Mouse (Mus musculus) heart, adult 8-10 months (tissue): ENCODE data around the gene Rin2. TPM values are rescaled to one million over a fixed set of nuclear protein-coding genes. Genes with fewer than 3 reads are reported as not detected.
"Not testable (repeated sequence)": the region's sequence is repeated elsewhere in the genome, so short reads cannot be mapped to it uniquely, and the experiment has no call there.

Source experiments
- DNase-seq: peaks from one replicate; pipeline ENCODE4 v3.0.0; 2022; ENCODE audit warnings: low spot score
- total RNA-seq, 4 experiments: library from RNA; stranded (reverse); gene quantifications; 2 replicates each; pipeline ENCODE4 v1.2.4; 2022

Rin2 gene
- total RNA-seq, 4 experiments from 2014 or later, result 17.8 to 21.7 (median 21.0) TPM

DNA sequence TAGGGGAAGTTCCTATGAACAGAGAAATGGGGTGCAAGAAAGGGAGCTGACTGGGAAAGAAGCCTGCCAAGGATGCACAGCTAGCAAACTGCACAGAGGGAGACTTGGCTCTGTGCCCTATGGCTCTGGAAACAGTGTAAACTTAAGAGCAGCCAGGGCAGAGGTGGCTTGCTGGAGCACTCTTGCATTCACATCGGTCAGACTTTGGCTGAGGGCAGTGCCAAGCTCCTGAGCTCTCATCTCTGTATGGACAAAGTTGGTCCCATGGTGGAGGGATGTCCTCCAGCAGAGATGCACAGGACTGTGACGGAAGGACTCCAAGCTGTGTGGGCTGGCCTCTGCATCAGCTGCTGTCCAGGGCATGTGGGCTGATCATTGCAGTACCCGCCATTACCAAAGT is 8.5 kb downstream of the Rin2 start:
- DNase-seq, result peak; percentile 20

DNA sequence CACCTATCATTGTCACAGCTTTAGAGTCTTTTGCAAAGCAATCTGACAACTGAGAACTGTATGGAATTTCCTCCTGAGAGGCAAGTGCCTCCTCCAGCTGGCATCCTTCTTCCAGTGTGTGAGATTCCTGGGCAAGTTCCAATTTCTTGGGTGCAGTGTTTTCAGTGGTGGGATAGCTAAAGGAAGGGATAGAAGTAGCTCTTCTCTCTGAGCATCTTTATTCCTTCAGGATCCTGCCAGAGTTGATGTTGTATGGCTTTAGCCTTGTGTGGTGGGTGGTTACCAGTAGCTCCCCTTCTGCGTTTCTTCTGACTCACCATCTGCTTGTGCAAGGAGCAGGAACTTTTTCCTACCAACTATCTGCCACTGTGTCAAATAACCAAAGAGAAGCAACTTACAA is 9.1 kb downstream of the Rin2 start:
- DNase-seq, result no peak

DNA sequence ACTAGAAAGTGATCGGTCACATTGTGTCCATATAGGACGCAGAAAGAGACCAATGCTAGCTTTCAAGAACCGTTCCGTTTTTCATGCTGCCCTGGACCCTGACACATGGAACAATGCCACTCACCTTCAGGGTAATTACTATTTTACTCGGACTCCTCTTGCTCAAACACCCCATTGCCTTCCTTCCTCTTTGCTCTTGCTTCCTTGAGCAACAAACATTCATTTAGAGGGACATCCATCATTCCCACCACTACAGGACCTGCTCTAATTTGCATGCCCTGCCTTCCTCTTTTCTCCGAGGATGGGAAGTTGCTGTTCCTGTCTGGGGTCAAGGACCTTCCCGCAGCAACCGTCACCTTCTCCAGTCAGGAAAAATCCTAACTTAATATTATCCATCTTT is 9.9 kb downstream of the Rin2 start:
- DNase-seq, result no peak

DNA sequence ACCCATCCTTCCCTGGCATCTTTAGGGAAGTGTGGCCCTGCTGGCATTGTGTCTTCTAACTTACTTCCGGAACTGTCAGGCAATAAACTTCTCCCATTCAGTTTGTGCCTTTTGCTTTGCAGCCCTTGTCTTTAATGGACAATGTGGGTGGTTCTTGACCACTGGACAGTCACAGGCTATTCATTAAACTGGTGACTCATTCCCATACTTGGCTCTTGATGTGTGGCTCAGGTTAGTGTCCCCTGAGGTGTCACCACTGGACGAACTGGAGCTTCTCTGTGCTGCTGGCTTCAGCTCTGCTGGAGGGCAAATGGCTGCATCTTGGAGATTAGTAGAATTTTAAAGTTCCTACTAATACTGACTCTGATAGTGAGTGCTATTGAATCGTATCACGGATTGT is 11.0 kb downstream of the Rin2 start:
- no peak for DNase-seq

DNA sequence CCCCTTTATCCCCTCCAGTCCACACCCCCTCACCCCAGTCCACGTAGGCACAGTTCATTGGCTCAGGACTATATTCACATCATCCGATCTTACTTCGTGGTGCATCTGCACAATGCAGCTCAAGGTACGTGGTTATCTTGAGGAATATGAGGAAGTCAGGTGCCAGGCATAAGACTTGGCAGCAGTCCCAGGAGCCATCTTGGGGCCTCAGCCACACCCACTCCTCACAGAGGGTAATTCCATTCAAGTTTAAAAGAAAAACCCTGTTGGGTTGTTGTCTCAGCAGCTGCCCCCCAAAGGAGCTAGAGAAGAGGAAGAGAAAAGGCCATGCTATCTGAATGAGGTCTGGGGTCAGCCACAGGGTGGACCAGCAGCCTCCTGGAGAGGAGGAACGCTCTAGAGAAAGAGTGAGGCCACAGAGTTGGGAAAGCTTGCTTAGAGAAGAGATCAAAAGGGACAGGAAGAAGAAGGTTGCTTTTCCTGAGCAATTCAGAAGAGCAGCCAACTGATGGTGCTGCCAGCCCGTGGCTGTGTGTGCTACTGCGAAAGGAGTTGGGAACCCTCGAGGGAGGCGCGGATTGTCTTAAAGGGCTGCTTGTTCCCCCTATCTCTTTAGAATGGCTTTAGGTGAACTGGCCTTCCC is 16.5 kb downstream of the Rin2 start:
- DNase-seq, result no peak

DNA sequence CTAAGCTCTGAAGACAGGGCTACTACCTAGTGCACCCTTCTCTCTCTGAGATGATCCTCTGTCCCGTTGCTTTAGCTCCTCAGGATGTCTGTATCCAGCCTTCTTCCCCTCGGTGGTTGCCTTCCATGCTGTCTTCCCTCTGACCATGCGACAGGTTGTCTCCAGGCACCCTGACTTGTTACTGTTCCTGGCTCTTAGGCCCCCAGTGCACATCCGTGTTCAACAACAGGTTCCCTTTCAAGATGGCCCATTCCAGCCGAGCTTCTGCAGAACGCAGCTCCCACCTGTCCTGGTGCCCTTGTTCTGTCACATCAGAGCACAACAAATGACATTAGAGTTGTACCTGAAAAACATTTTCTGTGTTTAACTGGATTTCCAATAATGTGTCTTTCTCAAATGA is 22.1 kb downstream of the Rin2 start:
- DNase-seq, result no peak

DNA sequence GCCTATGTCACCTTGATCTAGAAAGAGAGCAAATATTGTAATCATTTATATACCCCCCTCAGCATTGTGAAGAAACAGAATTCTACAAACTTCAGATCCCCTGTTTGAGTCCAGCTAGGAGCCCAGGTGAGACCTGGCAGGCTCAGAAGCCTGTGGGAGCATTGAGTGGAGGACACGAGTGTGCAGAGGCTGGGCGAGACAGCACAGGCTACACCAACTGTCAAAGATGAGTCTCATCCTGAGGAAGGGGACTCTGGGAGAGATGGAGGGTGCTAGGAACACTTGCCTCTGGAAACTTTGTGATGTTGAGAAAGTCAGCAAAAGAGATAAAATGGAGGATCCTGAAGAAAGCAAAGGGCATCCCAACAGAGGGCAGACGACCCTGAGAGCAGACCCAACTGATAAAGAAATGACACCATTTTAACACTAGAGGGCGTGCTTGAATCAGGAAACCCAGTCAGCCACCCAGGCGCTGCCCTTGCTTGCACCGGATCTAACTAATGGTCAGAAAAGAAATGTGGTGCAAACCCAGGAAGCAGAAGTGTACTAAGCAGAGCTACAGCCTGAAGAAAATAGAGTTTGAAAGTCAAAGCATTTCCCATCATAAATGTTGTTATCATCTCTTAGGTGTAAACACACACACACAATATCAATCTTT is 24.5 kb downstream of the Rin2 start:
- peak; percentile 81 for DNase-seq

DNA sequence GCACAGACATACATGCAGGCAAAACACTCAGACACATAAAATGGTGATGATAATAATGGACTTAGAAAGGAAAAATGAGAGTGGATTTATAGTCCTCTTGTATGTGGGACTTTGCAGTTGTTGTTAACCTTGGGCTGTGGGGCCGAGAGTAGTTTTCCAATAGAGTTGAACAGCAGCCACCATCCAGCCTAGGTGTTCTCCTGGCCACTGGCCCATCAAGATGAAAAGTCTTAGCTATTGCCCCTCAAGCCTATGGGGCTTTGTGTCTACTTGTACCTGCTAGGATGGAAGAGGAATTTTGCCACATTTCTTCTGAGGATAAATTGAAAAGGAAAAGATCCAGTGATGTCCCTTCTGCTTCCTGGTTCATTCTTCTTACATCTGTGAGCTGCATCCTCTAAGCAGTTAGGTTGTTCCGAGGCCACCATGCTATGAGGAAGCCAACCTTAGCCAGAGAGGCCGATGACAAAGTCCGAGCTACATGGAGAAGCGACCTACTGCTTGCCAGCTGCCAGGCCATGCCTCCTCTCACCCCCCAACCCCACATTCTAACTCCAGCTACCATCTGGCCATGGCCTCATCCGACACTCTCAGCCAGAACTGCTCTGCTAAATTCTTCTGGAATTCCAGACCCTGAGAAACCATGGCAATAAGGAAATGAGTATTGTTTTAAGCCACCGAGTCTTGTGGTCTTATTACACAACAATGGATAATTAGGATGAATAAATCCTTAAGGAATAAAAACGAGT is 25.4 kb downstream of the Rin2 start:
- no peak for DNase-seq

DNA sequence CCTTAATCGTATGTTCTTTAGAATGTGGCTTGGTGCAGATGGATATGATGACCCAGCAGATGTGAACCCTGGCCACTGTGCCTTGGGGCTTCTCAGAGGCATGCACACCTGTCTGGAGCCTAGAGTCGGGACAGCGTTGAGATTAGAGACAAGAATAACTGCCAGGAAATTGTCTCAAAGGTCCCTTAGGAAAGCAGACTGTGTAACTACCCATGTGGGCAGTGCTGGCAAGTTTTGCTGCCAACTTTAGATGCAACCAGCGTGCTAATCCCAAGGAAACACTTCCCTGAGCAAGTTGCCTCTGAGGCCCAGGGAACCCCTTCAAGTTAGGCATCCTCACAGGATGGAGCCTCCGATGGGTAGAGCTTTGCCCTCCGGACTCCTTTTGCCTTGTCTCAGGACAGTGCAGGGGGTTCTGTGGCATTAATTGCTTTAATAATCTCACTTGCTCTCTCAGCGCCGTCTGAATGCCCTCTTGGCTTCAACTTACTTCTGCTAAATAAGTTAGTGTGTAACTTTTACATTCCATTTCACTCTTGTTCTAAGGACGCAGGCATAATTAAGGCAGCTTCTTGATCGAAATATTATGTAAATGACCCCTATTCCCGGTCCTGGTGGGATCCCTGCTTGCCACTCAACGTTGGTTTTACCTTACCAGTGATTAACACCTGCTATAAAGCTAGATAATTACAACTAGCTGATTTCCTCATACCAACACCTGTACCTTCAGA is 26.8 kb downstream of the Rin2 start:
- no peak for DNase-seq

DNA sequence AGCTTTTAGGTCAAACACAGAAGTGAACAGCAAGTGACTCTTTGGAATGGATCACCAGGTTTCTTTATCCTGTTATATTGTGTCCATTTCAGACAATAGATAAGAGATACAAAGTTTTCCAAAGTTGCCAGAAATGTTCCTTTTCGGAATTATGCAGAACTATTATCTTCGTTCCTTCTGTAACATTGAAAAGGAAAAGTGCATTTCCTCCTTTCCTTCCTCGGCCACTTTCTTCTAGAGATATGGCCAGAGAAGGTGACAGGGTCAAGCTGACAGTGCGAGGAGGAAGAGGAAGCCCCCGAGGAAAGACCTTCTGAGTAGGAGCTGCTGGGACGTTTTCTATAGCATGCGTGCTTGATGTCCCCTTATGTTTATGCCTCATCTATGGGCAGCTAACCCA is 29.7 kb downstream of the Rin2 start:
- no peak for DNase-seq

DNA sequence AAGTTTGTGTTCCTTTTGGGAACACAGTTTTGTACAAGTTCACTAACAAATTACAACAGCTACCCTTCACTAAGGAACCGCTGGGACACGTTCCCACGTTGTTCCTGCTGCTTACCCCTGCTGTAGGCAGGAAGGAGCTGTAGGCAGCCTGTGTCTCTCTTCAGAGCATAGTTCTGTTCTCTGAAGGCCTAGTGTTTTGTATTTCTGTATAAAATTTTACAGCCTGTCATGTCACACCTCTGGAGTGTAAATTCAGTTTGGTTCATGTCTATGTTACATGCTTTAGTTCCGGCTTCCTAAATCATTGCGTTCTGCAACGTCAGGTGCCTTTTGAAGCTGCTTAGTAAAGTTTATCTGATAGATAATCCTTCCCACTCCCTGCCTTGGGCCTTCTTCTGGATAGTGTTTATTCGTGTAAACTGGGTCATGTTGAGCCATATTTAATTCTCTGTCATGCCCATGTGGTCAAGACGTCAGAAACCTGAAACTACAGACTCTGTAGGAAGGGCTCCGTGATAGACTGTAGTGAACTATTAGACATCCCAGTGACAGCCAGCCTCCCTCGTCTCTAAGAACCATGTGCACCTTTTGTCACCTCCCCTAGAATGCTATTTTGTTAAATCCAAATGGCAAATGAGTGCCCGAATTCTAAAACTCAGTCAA is 34.8 kb downstream of the Rin2 start:
- DNase-seq, result no peak

DNA sequence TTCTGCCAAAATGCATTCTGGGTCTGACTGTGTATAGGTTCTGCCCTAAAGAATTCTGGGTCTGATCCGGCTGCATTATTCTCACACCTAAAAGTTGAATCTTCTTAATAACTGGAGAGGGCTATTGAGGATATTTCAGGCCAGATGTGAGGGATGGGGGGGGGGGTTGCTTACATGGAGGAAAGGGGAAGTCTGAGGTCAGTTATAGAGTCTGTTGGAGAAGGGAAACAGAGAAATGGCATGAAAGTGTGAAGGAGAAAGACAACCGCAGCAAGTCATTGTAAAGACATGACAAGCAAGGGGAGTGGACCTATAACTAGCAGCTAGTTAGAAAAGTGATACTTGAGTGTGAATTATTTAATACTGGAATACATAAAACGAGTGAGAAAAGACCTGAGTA is 36.5 kb downstream of the Rin2 start:
- DNase-seq, result no peak

DNA sequence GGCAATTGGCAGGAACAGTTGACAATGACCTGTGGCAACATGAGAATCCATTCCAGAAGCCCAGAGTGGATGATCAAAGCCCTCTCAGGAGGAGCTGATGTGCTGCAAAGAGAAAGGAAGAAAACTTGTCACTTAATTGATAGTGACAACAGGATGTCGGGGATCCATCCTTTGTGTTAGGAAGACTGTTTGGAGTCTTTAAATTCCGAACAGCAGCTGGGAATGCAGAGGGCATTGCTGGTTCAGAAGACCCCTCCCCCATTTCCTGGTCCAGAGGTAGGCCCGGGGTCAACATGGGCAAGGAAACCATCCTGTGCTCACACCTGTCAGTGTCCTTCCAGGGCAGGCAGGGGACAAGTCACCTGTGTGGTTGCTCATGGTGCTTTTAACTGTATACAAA is 37.0 kb downstream of the Rin2 start:
- no peak for DNase-seq

DNA sequence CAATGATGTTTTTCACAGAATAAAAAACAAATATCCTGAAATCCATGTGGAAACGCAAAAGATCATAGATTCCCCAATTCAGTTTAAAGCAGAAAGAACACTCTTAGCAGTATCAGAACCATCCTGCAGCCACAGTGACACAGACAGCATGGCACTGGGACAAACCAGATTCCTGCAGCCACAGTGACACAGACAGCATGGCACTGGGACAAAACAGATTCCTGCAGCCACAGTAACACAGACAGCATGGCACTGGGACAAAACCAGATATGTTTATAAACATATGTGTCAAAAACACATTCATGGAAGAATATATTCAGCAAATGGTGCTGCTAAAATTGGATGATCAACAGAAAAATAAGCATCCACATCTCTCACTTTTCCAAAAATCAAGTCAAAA is 42.5 kb downstream of the Rin2 start:
- no peak for DNase-seq

DNA sequence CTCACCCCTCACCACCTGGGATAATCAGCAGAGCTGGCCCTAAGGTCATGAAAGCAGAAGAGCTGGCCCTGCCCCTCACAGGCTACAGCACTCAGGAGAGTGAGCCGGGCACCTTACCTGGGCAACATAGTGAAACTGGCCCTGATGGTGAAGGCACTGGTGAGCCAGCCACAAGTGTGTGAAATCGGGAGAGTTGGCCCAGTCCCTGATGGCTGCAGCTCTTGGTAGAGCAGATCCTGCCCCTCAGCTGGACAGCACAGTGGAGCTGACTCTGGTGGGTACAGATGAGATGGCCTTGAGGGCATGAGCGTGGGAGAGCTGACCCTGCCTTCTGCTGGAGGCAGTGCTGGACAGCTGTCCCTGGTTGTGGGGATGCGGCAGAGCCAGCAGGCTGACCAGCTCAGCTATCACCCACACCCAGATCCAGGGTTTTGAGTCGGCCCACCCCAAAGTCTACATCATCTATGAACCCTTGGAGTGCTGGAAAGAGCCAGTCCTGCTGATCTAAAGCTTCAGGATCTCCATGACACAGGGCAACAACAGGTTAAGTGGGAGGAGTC is 43.7 kb downstream of the Rin2 start:
- DNase-seq, result no peak

DNA sequence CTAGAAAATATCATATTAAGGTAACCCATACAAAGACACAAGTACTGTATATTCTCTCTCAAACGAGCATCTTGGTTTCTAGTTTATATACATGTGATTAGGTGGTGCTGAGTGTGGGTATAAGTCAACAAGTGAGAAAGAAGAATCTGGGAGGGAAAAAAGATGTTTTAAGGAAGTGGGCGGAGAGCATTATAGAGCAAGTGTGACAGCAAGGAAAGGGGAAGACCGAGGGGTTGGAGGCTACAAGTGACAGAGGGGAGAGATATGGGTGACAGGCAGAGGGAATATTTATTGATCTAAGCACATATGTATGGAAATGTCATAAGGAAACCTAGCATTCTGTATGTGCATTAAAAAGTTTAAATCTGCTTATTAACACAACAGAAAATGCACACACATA is 45.1 kb downstream of the Rin2 start:
- DNase-seq, result no peak

DNA sequence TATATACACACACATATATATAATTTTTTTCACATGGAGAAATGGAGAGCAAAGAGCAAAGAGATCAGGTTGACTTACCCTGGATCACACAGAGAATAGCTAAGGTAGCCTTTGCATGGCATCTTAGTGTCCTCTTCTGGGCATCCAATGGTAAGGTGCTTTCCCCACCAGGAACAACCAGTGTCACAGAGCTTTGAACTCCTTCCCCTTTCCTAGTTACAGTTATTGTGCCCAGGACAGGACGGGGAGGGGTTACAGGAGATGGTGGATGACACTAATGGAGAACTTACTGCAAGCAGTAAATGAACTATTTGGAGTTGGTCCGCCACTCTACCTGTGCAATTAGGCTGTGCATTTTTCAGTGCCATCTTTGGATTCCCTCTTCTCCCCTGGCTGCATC is 45.7 kb downstream of the Rin2 start:
- DNase-seq, result no peak

DNA sequence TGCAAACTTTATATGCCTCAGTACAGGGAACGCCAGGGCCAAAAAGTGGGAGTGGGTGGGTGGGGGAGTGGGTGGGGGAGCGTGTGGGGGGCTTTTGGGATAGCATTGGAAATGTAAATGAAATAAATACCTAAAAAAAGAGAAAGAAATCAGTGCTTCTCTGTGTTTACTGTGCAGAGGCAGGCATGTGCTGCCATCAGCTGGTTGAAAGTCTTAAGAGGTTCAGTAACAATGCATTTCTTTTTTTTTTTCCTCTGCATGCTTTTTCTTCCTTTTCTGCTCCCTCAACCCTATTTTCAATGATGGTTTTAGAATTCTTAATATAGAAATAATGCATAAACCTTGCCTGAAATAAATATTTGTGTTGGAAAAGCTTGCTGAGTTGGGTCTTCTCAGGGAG is 47.3 kb downstream of the Rin2 start:
- DNase-seq, result not testable (repeated sequence)

DNA sequence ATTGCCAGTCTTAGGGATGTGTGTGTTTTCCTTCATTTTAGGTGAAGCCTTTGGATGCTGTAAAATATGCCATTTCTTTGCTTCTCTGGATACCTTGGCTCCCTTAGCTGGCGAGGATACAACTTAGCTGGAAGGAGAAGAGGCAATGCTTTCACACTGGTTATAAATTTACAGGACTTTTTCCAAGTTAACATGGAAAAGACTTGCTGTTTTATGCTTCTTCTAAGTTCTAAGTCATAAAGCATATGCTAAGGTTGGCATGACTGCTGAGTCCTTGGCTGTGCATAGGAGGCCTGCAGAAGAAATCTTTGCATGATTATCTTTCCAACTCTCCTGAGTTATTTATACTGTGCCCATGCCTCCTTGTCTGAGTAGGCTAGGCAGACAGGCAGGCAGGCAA is 49.3 kb downstream of the Rin2 start:
- no peak for DNase-seq

DNA sequence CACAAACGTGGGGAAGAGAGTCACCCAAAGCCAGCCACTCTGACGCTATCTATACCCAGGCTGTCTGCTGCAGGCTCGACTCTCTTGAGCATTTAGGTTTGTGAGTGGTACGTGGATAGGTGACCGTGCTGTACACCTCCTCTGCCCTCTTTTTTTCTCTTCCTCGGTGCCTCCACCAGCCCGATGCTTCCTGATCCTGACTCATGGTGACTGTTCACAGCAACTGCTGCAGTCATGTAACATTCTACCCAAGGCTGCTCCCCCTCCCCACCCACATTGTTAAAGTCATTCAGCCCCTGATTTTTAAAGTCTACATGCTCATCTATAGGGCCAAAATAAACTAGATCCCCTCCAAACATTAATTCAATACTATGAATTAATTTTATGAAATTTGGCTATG is 54.4 kb downstream of the Rin2 start:
- DNase-seq, result no peak

DNA sequence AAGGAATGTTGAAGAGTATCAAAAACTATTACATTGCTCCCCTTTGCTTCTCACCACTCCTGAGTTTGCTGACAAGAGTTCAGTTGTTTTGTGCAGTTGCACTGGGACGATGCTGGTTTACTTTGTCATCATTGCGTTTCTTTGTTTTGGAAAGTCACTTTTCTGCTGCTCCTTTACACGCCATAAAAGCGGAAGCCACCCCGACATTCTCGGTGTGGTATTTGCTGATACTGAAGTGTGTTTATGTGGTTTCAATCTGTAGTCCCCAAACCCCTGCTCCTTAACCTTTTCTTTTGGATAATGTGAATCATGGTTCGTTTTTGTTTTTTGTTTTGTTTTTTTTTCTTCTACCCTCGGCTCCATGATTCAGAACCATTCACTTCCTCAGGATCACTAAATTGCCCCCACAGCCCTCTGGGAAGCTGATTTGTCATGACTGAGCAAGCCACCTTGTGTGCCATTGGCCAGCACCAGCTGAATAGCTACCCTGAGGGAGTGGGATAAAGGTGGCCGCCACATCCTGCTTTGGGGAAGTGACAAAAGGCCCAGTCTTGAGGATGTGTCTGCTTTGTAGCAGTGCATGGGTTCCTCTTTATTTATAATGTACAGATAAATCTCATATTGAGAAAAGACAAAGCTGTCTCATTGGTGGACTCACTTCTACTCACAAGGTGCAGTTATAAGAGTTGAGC is 55.3 kb downstream of the Rin2 start:
- DNase-seq, result no peak
